Mouse (Mus musculus) limb, embryonic 11.5 days (tissue): ENCODE results near the gene Tmem212. TPM values are rescaled to one million over a fixed set of nuclear protein-coding genes. Genes with fewer than 3 reads are reported as not detected.

ENCODE experiments used
- polyA plus RNA-seq: library from polyadenylated mRNA; unstranded; fragments of >200 nt; fragmentation: Nextera tagmentation; extraction: Ambion mirVana; gene quantifications from 2 replicates; pipeline ENCODE4 v1.2.1, GENCODE M21; 2014

The Tmem212 gene
- polyA plus RNA-seq, 1 experiment from 2014 or later: not detected

Other genes starting within 250 kb of the Tmem212 start
- 11.5 and 12.0 TPM in 2 replicates for gene Fndc3b, start 185.1 kb downstream of the Tmem212 start, polyA plus RNA-seq
- 1.7 and 2.0 TPM in 2 replicates for gene Pld1, start 42.3 kb upstream of the Tmem212 start, polyA plus RNA-seq